Mouse (Mus musculus): ENCODE data around the gene Adgrg2. TPM values are rescaled to one million over a fixed set of nuclear protein-coding genes. Genes with fewer than 3 reads are reported as not detected.
A peak's percentile ranks its signal among the peaks of the same experiment; 100 is the strongest.

Adgrg2 gene
- polyA plus RNA-seq, 1 experiment from 2014 or later, result 0.54 TPM

GRCm38 (mm10) chrX:160423737-160424136 lies 33.2 kb downstream of the Adgrg2 start:
- Histone ChIP-seq H3K9me3 (replicated peaks; ENCODE audit: control insufficient read depth, low read length) (no peaks in the 10 kb centered on the region), H3K27ac (ENCODE audit: low read length) (no peak overlapping the region), H3K36me3 (ENCODE audit: control insufficient read depth, insufficient read depth) (no peaks in the 10 kb centered on the region), H3K27me3 (ENCODE audit: control insufficient read depth, insufficient read depth, low read depth, low read length) (no peaks in the 10 kb centered on the region; the same call in 1 of the 2 replicates), H3K4me1 (ENCODE audit: control insufficient read depth, low read depth, low read length) (no peaks in the 10 kb centered on the region), H3K9ac (ENCODE audit: low read depth, low read length) (no peak overlapping the region), H3K4me2 (ENCODE audit: low read depth, low read length) (no peak overlapping the region), H3K4me3 (ENCODE audit: low read depth, low read length) (no peak overlapping the region)
- WGBS (ENCODE audit: insufficient replicate concordance), result 48% methylated on average over 1 of the region's 1 CpGs
- no peak for ATAC-seq (ENCODE audit: low read depth)

- peak; percentile 79 for ATAC-seq (ENCODE audit: low read depth)
- Histone ChIP-seq H3K36me3 (ENCODE audit: control insufficient read depth, insufficient read depth) (no peaks in the 10 kb centered on the region), H3K4me2 (ENCODE audit: low read depth, low read length) (no peak overlapping the region), H3K9ac (ENCODE audit: low read depth, low read length) (no peak overlapping the region), H3K4me3 (ENCODE audit: low read depth, low read length) (no peak overlapping the region), H3K27ac (ENCODE audit: low read length) (no peak overlapping the region), H3K9me3 (replicated peaks; ENCODE audit: control insufficient read depth, low read length) (no peaks in the 10 kb centered on the region), H3K27me3 (ENCODE audit: control insufficient read depth, insufficient read depth, low read depth, low read length) (no peaks in the 10 kb centered on the region; the same call in 1 of the 2 replicates), H3K4me1 (ENCODE audit: control insufficient read depth, low read depth, low read length) (no peaks in the 10 kb centered on the region)
- WGBS (ENCODE audit: insufficient replicate concordance), result 38% methylated on average over 1 of the region's 1 CpGs
Measured at GRCm38 (mm10) chrX:160426486-160426885, 36.0 kb downstream of the Adgrg2 start.

GRCm38 (mm10) chrX:160426930-160427329 lies 36.4 kb downstream of the Adgrg2 start:
- H3K4me2 ChIP-seq (ENCODE audit: low read depth, low read length), result no peak overlapping the region
- no peak overlapping the region for H3K27ac ChIP-seq (ENCODE audit: low read length)
- no peak for ATAC-seq (ENCODE audit: low read depth)
- H3K27me3 ChIP-seq (ENCODE audit: control insufficient read depth, insufficient read depth, low read depth, low read length), result no peaks in the 10 kb centered on the region; the same call in 1 of the 2 replicates
- no peaks in the 10 kb centered on the region for H3K36me3 ChIP-seq (ENCODE audit: control insufficient read depth, insufficient read depth)
- H3K4me3 ChIP-seq (ENCODE audit: low read depth, low read length), result no peak overlapping the region
- H3K9ac ChIP-seq (ENCODE audit: low read depth, low read length), result no peak overlapping the region
- no peaks in the 10 kb centered on the region for H3K4me1 ChIP-seq (ENCODE audit: control insufficient read depth, low read depth, low read length)
- no peaks in the 10 kb centered on the region for H3K9me3 ChIP-seq (replicated peaks; ENCODE audit: control insufficient read depth, low read length)
- 58% methylated on average over 1 of the region's 1 CpGs for WGBS (ENCODE audit: insufficient replicate concordance)

- Histone ChIP-seq H3K27ac (ENCODE audit: low read length) (no peak overlapping the region), H3K36me3 (ENCODE audit: control insufficient read depth, insufficient read depth) (no peaks in the 10 kb centered on the region), H3K9ac (ENCODE audit: low read depth, low read length) (no peak overlapping the region), H3K9me3 (replicated peaks; ENCODE audit: control insufficient read depth, low read length) (no peaks in the 10 kb centered on the region), H3K4me3 (ENCODE audit: low read depth, low read length) (no peak overlapping the region), H3K27me3 (ENCODE audit: control insufficient read depth, insufficient read depth, low read depth, low read length) (no peaks in the 10 kb centered on the region), H3K4me2 (ENCODE audit: low read depth, low read length) (no peak overlapping the region), H3K4me1 (ENCODE audit: control insufficient read depth, low read depth, low read length) (no peaks in the 10 kb centered on the region)
- ATAC-seq (ENCODE audit: low read depth), result no peak
- WGBS (ENCODE audit: insufficient replicate concordance), result 74% methylated on average over 7 of the region's 7 CpGs
Measured at GRCm38 (mm10) chrX:160432192-160432591, 41.7 kb downstream of the Adgrg2 start.

GRCm38 (mm10) chrX:160441272-160441671 lies 50.8 kb downstream of the Adgrg2 start:
- H3K27ac ChIP-seq (ENCODE audit: low read length), result no peak overlapping the region
- ATAC-seq (ENCODE audit: low read depth), result no peak

DNA sequence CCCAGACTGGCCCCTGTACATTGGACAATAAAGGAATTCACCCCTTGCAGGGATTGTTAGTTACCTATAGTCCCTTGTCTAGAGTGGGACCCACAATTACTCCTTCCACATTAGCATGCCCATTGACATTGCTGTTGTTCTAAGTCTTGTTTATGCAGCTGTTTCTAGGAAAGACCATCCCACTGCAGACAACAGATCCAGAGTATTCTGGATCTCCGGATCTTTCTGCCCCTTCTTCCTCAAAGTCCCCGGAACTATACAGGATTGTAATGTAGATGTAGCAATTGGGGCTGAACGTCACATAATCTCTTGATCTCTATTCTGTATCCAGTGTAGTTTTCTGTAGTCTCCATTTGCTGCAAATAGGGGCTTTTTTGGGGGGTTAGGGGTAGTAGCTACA lies 57.9 kb downstream of the Adgrg2 start:
- Histone ChIP-seq H3K9me3 (replicated peaks; ENCODE audit: control insufficient read depth, low read length) (no peaks in the 10 kb centered on the region), H3K4me2 (ENCODE audit: low read depth, low read length) (no peak overlapping the region), H3K27me3 (ENCODE audit: control insufficient read depth, insufficient read depth, low read depth, low read length) (no peaks in the 10 kb centered on the region), H3K4me3 (ENCODE audit: low read depth, low read length) (no peak overlapping the region), H3K9ac (ENCODE audit: low read depth, low read length) (no peak overlapping the region), H3K4me1 (ENCODE audit: control insufficient read depth, low read depth, low read length) (no peaks in the 10 kb centered on the region), H3K27ac (ENCODE audit: low read length) (no peak overlapping the region), H3K36me3 (ENCODE audit: control insufficient read depth, insufficient read depth) (no peaks in the 10 kb centered on the region)
- WGBS (ENCODE audit: insufficient replicate concordance), result 61% methylated on average over 3 of the region's 3 CpGs
- no peak for ATAC-seq (ENCODE audit: low read depth)

More at GRCm38 (mm10) chrX:160441272-160441671, 50.8 kb downstream of the Adgrg2 start:
- Histone ChIP-seq H3K4me1 (ENCODE audit: control insufficient read depth, low read depth, low read length) (no peaks in the 10 kb centered on the region), H3K4me3 (ENCODE audit: low read depth, low read length) (no peak overlapping the region), H3K4me2 (ENCODE audit: low read depth, low read length) (no peak overlapping the region), H3K36me3 (ENCODE audit: control insufficient read depth, insufficient read depth) (no peaks in the 10 kb centered on the region), H3K9ac (ENCODE audit: low read depth, low read length) (no peak overlapping the region), H3K27me3 (ENCODE audit: control insufficient read depth, insufficient read depth, low read depth, low read length) (no peaks in the 10 kb centered on the region), H3K9me3 (replicated peaks; ENCODE audit: control insufficient read depth, low read length) (no peaks in the 10 kb centered on the region)

GRCm38 (mm10) chrX:160449363-160449762 lies 58.9 kb downstream of the Adgrg2 start:
- no peaks in the 10 kb centered on the region for H3K4me1 ChIP-seq (ENCODE audit: control insufficient read depth, low read depth, low read length)
- H3K27ac ChIP-seq (ENCODE audit: low read length), result no peak overlapping the region
- no peaks in the 10 kb centered on the region for H3K9me3 ChIP-seq (replicated peaks; ENCODE audit: control insufficient read depth, low read length)
- ATAC-seq (ENCODE audit: low read depth), result no peak
- no peak overlapping the region for H3K4me2 ChIP-seq (ENCODE audit: low read depth, low read length)
- 62% methylated on average over 2 of the region's 2 CpGs for WGBS (ENCODE audit: insufficient replicate concordance)
- H3K36me3 ChIP-seq (ENCODE audit: control insufficient read depth, insufficient read depth), result no peaks in the 10 kb centered on the region
- no peaks in the 10 kb centered on the region for H3K27me3 ChIP-seq (ENCODE audit: control insufficient read depth, insufficient read depth, low read depth, low read length)
- no peak overlapping the region for H3K9ac ChIP-seq (ENCODE audit: low read depth, low read length)
- no peak overlapping the region for H3K4me3 ChIP-seq (ENCODE audit: low read depth, low read length)

DNA sequence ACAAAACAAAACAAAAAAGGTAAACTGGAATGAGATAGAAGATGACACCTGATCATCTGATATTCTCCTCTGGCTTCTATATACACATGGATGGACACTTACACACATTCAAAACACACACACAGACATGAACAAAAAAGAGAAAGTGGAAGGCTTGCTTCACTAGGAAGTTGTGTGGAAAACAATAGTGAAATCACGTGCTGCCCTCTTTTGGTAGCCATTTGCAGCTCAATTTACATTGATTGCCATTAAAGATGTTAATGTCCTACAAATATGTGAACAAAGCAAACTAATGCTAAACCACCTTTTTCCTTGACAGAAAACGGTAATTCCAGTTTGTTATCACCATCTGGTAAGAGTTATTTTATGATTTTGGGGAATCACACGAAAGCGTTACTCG lies 65.2 kb downstream of the Adgrg2 start:
- Histone ChIP-seq H3K4me2 (ENCODE audit: low read depth, low read length) (no peak overlapping the region), H3K27me3 (ENCODE audit: control insufficient read depth, insufficient read depth, low read depth, low read length) (no peaks in the 10 kb centered on the region), H3K4me1 (ENCODE audit: control insufficient read depth, low read depth, low read length) (no peaks in the 10 kb centered on the region), H3K36me3 (ENCODE audit: control insufficient read depth, insufficient read depth) (no peaks in the 10 kb centered on the region), H3K4me3 (ENCODE audit: low read depth, low read length) (no peak overlapping the region), H3K27ac (ENCODE audit: low read length) (no peak overlapping the region), H3K9ac (ENCODE audit: low read depth, low read length) (no peak overlapping the region), H3K9me3 (replicated peaks; ENCODE audit: control insufficient read depth, low read length) (no peaks in the 10 kb centered on the region)
- no peak for ATAC-seq (ENCODE audit: low read depth)
- 56% methylated on average over 5 of the region's 5 CpGs for WGBS (ENCODE audit: insufficient replicate concordance)

DNA sequence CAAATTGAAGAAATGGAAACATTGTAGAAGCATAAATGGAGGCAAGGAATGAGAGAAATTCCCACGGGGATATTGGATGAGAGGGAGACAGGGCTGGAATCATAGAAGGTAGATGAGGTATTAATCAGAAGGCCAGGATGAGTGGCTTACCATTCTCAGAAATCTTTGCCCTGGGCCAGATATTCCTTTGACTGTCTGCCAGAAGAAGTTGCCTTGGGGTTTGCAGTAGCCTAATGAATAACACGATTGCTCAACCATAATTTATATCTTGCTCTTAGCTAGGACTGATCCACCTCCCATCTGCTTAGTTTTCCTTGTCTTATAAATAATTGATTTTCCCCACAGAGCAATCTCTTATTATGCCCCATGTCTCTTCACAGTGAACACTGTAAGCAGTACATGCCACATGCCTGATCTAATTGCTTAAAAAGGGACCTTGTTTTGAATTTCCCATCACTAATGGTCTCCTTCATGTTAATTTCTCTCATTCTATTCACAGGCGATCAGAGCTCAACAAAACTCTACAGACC lies 80.8 kb downstream of the Adgrg2 start:
- no peak overlapping the region for H3K27ac ChIP-seq (ENCODE audit: low read length)
- H3K4me1 ChIP-seq (ENCODE audit: control insufficient read depth, low read depth, low read length), result no peaks in the 10 kb centered on the region
- H3K9ac ChIP-seq (ENCODE audit: low read depth, low read length), result no peak overlapping the region
- H3K4me2 ChIP-seq (ENCODE audit: low read depth, low read length), result no peak overlapping the region
- 46% methylated on average over 3 of the region's 3 CpGs for WGBS (ENCODE audit: insufficient replicate concordance)
- ATAC-seq (ENCODE audit: low read depth), result no peak
- H3K27me3 ChIP-seq (ENCODE audit: control insufficient read depth, insufficient read depth, low read depth, low read length), result no peaks in the 10 kb centered on the region
- no peaks in the 10 kb centered on the region for H3K9me3 ChIP-seq (replicated peaks; ENCODE audit: control insufficient read depth, low read length)
- H3K36me3 ChIP-seq (ENCODE audit: control insufficient read depth, insufficient read depth), result no peaks in the 10 kb centered on the region
- no peak overlapping the region for H3K4me3 ChIP-seq (ENCODE audit: low read depth, low read length)

Measured in liver, embryonic 16.5 days (tissue).